Mouse (Mus musculus): ENCODE results near the gene Gm20479.

DNA sequence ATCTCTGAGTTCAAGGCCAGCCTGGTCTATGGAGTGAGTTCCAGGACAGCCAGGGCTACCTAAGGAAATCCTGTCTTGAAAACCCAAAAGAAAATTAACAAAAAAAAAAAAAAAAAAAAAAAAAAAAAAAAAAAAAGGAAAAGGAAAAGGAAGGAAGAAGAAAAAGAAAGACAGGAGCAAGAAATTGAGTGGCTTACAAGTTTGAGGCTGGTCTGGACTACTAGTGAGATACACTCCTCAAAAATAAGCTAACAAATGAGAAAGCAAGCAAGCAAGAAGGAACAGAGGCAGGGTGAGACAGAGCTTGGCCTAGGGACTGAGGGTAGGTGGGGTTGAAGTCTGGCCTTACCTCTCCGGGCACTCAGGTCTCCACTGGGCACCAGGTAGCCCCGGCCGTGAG, 47.4 kb downstream of the Gm20479 start:
- no peak for TF ChIP-seq CTCF (IDR thresholded peaks at IDR 0.05; ENCODE audit: low read depth, low read length)
- no peak for TF ChIP-seq TAL1 (conservative IDR thresholded peaks at IDR 0.05; ENCODE audit: low read depth, low read length)
- TF ChIP-seq GATA1 (IDR thresholded peaks at IDR 0.05; ENCODE audit: borderline replicate concordance, low read length), result no peak

All from G1E (cell line).